Mouse (Mus musculus) ES-Bruce4 (cell line): Measurements from ENCODE around the gene Pnpla2.
A peak's percentile ranks its signal among the peaks of the same experiment; 100 is the strongest.

Experiments used
- CTCF ChIP-seq: IDR thresholded peaks from one replicate; pipeline ENCODE4 v1.8.1; 2011; ENCODE audit warnings: low read depth, low read length
- POLR2A ChIP-seq: IDR thresholded peaks from one replicate; pipeline ENCODE4 v1.8.1; 2011; ENCODE audit warnings: low read length; ENCODE audit not compliant: insufficient read depth

DNA sequence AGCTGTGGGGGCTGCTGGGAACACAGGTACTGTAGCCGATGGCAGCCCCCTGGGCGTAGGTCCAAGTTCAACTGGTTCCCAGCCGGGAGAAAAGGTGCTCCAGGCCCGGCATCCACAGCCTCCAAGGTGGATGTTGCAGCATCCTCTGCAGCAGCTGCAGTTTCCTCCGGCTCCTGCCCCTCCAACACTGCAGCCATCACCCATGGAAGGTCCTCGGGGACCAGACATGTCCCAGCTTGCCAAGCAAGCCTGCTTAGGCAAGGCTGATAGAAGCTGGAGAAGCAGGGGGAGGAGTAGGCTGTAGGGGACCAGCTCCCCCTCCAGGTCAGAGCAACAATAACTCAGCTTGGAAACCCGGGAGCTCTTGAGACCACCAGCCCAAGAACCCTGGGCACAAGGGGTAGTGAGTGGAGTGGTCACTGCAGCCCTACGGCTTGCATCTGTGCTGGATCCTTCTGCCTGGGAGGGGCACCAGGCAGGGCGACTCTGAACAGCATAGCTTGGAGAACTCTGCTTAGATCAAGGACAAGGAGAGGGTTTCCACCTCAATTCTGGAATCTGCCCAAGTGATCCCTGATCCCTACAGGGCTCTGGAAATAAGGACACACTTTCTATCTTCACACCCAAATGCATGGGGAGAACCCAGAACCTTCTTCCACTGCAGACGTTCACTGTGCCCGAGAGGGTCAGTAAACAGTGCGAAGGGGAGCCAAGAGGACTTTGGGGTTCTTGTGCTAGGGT, 11.7 kb upstream of the Pnpla2 start:
- TF ChIP-seq POLR2A: no peak
- peak; percentile 56 for TF ChIP-seq CTCF
